Mouse (Mus musculus): ENCODE measurements at regions not wholly inside any gene's neighbourhood (a gene's known extent, or its start where the extent isn't known, plus 50 kb on each side); places are given as distances from the start of the nearest gene placed in this dataset.

DNA sequence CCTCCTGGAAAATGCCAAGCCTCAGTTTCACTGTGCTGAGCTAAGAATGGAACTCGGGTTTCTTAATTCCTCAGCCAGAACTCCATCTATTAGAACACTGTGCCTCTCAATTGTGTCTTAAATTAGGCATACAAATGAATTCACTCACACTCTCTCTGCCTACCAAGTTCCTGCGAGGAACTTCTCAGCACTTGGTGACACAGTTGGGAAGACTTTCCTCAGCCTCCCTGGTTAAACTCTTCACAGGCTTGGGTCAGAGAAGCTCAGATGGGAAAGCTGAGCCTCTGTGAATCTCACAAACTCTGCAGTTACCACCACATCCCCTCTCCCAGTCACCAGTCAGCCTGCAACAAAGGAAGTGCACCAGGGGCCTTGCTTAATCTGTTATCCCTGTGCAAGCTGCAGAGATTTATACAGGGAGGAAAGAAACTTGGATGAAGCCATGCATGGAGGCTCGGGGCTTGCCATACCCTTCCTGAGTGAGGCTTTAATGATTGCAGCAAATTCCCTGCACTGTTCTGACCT lies 188.9 kb upstream of the Cnr1 start:
- no peak for TF ChIP-seq CTCF (IDR thresholded peaks at IDR 0.05; ENCODE audit: low read depth)
- TF ChIP-seq EP300 (optimal IDR thresholded peaks at IDR 0.05), result no peak
